Mouse (Mus musculus): ENCODE measurements at regions not wholly inside any gene's neighbourhood (a gene's known extent, or its start where the extent isn't known, plus 50 kb on each side); places are given as distances from the start of the nearest gene placed in this dataset.

DNA sequence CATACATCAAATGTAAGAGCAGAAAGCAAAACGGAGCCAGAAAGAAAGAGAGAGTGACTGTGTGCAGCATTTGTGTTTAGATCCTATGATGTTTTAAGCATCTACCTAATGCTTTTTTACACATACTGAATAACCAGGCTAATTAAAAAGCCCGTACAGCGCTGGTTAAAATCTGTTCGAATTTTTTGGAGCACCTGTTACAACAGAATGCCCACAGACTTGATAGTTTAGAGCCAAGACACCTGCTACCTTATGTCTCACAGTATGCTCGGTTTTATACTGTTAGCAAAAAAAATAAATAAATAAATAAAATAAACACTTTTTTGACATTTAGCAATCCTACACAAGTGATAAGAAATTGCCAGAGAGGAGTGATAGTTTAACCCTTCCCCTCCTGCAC lies 80.5 kb upstream of the Tank start:
- TF ChIP-seq EP300 (IDR thresholded peaks at IDR 0.05; ENCODE audit: low read depth) (no peak), CTCF (IDR thresholded peaks at IDR 0.05; ENCODE audit: low read depth) (no peak)
